Mouse (Mus musculus): Measurements from ENCODE around the gene Tyms. TPM values are rescaled to one million over a fixed set of nuclear protein-coding genes. Genes with fewer than 3 reads are reported as not detected.
A peak's percentile ranks its signal among the peaks of the same experiment; 100 is the strongest.
"Not testable (repeated sequence)": the region's sequence is repeated elsewhere in the genome, so short reads cannot be mapped to it uniquely, and the experiment has no call there.

Gene Tyms
- total RNA-seq, 2 experiments from 2014 or later: 44.0 to 49.6 TPM

GRCm38 (mm10) chr5:30098260-30098659, 24.8 kb upstream of the Tyms start:
- DNase-seq: no peak

- no peak for DNase-seq
Observed at GRCm38 (mm10) chr5:30095731-30096130, 22.3 kb upstream of the Tyms start.

GRCm38 (mm10) chr5:30094399-30094798, 21.0 kb upstream of the Tyms start:
- DNase-seq: no peak

- no peak for DNase-seq
Observed at GRCm38 (mm10) chr5:30092701-30093100, 19.3 kb upstream of the Tyms start.

- DNase-seq: no peak
Observed at GRCm38 (mm10) chr5:30072377-30072776, 1.0 kb downstream of the Tyms start.

GRCm38 (mm10) chr5:30071677-30072076, 1.7 kb downstream of the Tyms start:
- DNase-seq: no peak

- DNase-seq: no peak
Observed at GRCm38 (mm10) chr5:30067726-30068125, 5.7 kb downstream of the Tyms start.

GRCm38 (mm10) chr5:30059607-30060006, 13.8 kb downstream of the Tyms start:
- not testable (repeated sequence) for DNase-seq

GRCm38 (mm10) chr5:30058216-30058731, 15.1 kb downstream of the Tyms start:
- no peak for DNase-seq

- not testable (repeated sequence) for DNase-seq
Observed at GRCm38 (mm10) chr5:30039841-30040240, 33.6 kb downstream of the Tyms start.

- not testable (repeated sequence) for DNase-seq
Observed at GRCm38 (mm10) chr5:30039324-30039723, 34.1 kb downstream of the Tyms start.

- not testable (repeated sequence) for DNase-seq
Observed at GRCm38 (mm10) chr5:30037111-30037510, 36.3 kb downstream of the Tyms start.

GRCm38 (mm10) chr5:30035862-30036261, 37.6 kb downstream of the Tyms start:
- DNase-seq: not testable (repeated sequence)

- peak; percentile 24 for DNase-seq
Observed at GRCm38 (mm10) chr5:30014580-30014979, 58.8 kb downstream of the Tyms start.

- DNase-seq: peak; percentile 96
Observed at GRCm38 (mm10) chr5:30012726-30013503, 60.5 kb downstream of the Tyms start, which contains the start of gene Il6. Il6 (plus strand) TSS chr5:30013114.

Other genes starting within 250 kb of the Tyms start
- gene Il6, start 60.5 kb downstream of the Tyms start, total RNA-seq (2021): under 1 TPM in 1 of 2 experiments, not detected in 1; 0.29 TPM
- under 1 TPM; 0.27 to 0.45 TPM for gene Garem2, start 31.5 kb upstream of the Tyms start, total RNA-seq (2021)
- not detected for gene 3110082J24Rik, start 32.5 kb upstream of the Tyms start, total RNA-seq (2021)
- gene Hadha, start 81.5 kb upstream of the Tyms start, total RNA-seq (2021): 1,000 to 10,000 TPM; 1,073 to 1,141 TPM
- gene Hadhb, start 81.6 kb upstream of the Tyms start, total RNA-seq (2021): 1,000 to 10,000 TPM; 1,045 to 1,083 TPM
- gene Adgrf3, start 132.1 kb upstream of the Tyms start, total RNA-seq (2021): under 1 TPM; 0.21 to 0.45 TPM
- gene Selenoi, start 159.0 kb upstream of the Tyms start, total RNA-seq (2021): 10 to 100 TPM; 22.8 to 24.9 TPM
- gene Drc1, start 207.8 kb upstream of the Tyms start, total RNA-seq (2021): under 1 TPM in 1 of 2 experiments, not detected in 1; 0.11 TPM